Mouse (Mus musculus): ENCODE results near the gene Fgf14.
"Not testable (repeated sequence)": the region's sequence is repeated elsewhere in the genome, so short reads cannot be mapped to it uniquely, and the experiment has no call there.

DNA sequence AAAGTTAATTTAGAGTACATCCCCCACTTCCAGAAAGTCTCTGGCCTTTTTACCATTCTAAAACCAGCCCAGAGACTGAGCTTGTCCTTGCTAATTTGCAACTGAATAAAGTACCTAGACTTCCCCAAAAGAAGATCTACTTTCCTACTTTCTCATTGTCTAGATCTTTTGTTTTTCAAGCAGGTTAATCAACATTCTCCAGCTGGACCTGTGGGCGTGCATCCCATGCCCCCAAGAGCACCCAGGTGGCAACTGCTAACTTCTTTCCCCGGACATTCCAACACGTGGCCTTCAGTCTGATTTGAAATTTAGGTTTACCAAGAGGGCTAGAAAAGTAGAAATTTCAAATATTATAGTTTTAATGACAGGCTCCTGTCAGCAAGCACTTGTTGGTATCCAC, 643.6 kb downstream of the Fgf14 start:
- not testable (repeated sequence) for TF ChIP-seq POLR2A (IDR thresholded peaks at IDR 0.05; ENCODE audit: low read depth, low read length); CTCF (IDR thresholded peaks at IDR 0.05; ENCODE audit: extremely low read depth, insufficient read length, insufficient replicate concordance, low read depth, low read length)
